8 mouse cellular contexts compared by ENCODE assay signal in genomic region chr13:24803196-24803595, GRCm38 (mm10). TPM values are rescaled to one million over a fixed set of nuclear protein-coding genes. Genes with fewer than 3 reads are reported as not detected.
A peak's percentile ranks its signal among the peaks of the same experiment; 100 is the strongest.
DNase-seq lines count a peak whose midpoint lies in the region; ATAC-seq and TF ChIP-seq lines count a peak whose summit lies in the region.

No protein-coding gene starts in this region.

- no peaks in the 10 kb centered on the region for H3K9me3 ChIP-seq in heart, embryonic 14.5 days (ENCODE audit: control insufficient read depth, low read length)
- no peaks in the 10 kb centered on the region for H3K9me3 ChIP-seq in ES-E14 (ENCODE audit: control insufficient read depth, insufficient read depth, low read depth, low read length)
- no peaks in the 10 kb centered on the region for H3K9me3 ChIP-seq in forebrain, postnatal 0 days (ENCODE audit: low read length)
- H3K9me3 ChIP-seq in liver, postnatal 0 days (ENCODE audit: low read length) = no peaks in the 10 kb centered on the region

- H3K4me3 ChIP-seq in heart, embryonic 14.5 days (ENCODE audit: control insufficient read depth in 1 of 2, insufficient read depth in 1 of 2, low read depth in 1 of 2, low read length in 2 of 2) = peak overlapping the region; percentile 88 to 99; a peak in 3 of 4 replicates
- H3K4me3 ChIP-seq in ES-E14 (ENCODE audit: insufficient read depth in 1 of 2, low read depth in 1 of 2, low read length in 2 of 2, poor library complexity in 1 of 2, severe bottlenecking in 1 of 2) = peak overlapping the region; percentile 81 to 98; a peak in 3 of 4 replicates
- peak overlapping the region; percentile 68 for H3K4me3 ChIP-seq in forebrain, postnatal 0 days (ENCODE audit: low read depth, low read length)
- peak overlapping the region; percentile 88 for H3K4me3 ChIP-seq in liver, postnatal 0 days (ENCODE audit: low read depth, low read length)

- no peak for TF ChIP-seq CTCF in forebrain, postnatal 0 days (IDR thresholded peaks at IDR 0.05; ENCODE audit: low read depth)
- TF ChIP-seq CTCF in liver, postnatal 0 days (IDR thresholded peaks at IDR 0.05; ENCODE audit: low read depth) = no peak

- no peak for ATAC-seq in heart, embryonic 14.5 days (ENCODE audit: insufficient number of reproducible peaks, insufficient read depth, low FRiP score, low read depth)
- ATAC-seq in forebrain, postnatal 0 days = no peak
- ATAC-seq in liver, postnatal 0 days = no peak

- 0 out of 4 replicates have a peak overlapping the region, but pooled peaks of 1 of the 2 experiments have one; percentile 9 for H3K27ac ChIP-seq in heart, embryonic 14.5 days (replicated peaks in 1 of 2; ENCODE audit: control insufficient read depth in 1 of 2, insufficient read depth in 1 of 2, low read depth in 2 of 2, low read length in 2 of 2)
- H3K27ac ChIP-seq in ES-E14 (ENCODE audit: insufficient read depth, low read depth, low read length, poor library complexity, severe bottlenecking) = no peak overlapping the region
- no peak overlapping the region for H3K27ac ChIP-seq in forebrain, postnatal 0 days (ENCODE audit: low read depth, low read length)
- H3K27ac ChIP-seq in liver, postnatal 0 days (ENCODE audit: low read depth) = 0 out of 2 replicates have a peak overlapping the region, but pooled peaks have one; percentile 19

- peak overlapping the region; percentile 99 for H3K9ac ChIP-seq in heart, embryonic 14.5 days (ENCODE audit: low read length)
- H3K9ac ChIP-seq in ES-E14 (ENCODE audit: insufficient read depth, low read depth, low read length, poor library complexity, severe bottlenecking) = no peak overlapping the region
- peak overlapping the region; percentile 87; the same call in 1 of the 2 replicates for H3K9ac ChIP-seq in forebrain, postnatal 0 days
- peak overlapping the region; percentile 97 for H3K9ac ChIP-seq in liver, postnatal 0 days (replicated peaks)

- H3K27me3 ChIP-seq in heart, embryonic 14.5 days (ENCODE audit: control insufficient read depth, insufficient read depth, low read length) = no peaks in the 10 kb centered on the region
- H3K27me3 ChIP-seq in forebrain, postnatal 0 days (ENCODE audit: insufficient read depth, low read length) = no peaks in the 10 kb centered on the region
- H3K27me3 ChIP-seq in liver, postnatal 0 days (ENCODE audit: insufficient read depth, low read length) = no peaks in the 10 kb centered on the region

- 17% methylated on average over 2 of the region's 2 CpGs for WGBS in heart, embryonic 14.5 days
- WGBS in forebrain, postnatal 0 days = 5% methylated on average over 2 of the region's 2 CpGs
- WGBS in liver, postnatal 0 days (ENCODE audit: insufficient replicate concordance) = 10% methylated on average over 2 of the region's 2 CpGs

- H3K4me1 ChIP-seq in heart, embryonic 14.5 days (ENCODE audit: control insufficient read depth in 2 of 2, insufficient read depth in 2 of 2, low read length in 2 of 2) = peaks cover 0 to 27% of the 10 kb centered on the region in 2 experiments; a peak in 3 of 4 replicates
- H3K4me1 ChIP-seq in ES-E14 (ENCODE audit: control insufficient read depth in 2 of 2, insufficient read depth in 2 of 2, low read length in 2 of 2, poor library complexity in 1 of 2) = peaks cover 4 to 8% of the 10 kb centered on the region in 2 experiments; a peak in 3 of 4 replicates
- peaks cover 13% of the 10 kb centered on the region for H3K4me1 ChIP-seq in forebrain, postnatal 0 days (ENCODE audit: insufficient read depth)
- H3K4me1 ChIP-seq in liver, postnatal 0 days (ENCODE audit: insufficient read depth) = peaks cover 18% of the 10 kb centered on the region

- no peak for DNase-seq in heart, adult 9 months (ENCODE audit: low spot score in 2 of 2)
- DNase-seq in ES-E14 (ENCODE audit: low read depth, low spot score) = no peak
- DNase-seq in forebrain, postnatal 0 days = no peak
- DNase-seq in liver, postnatal 0 days = no peak
- no peak for DNase-seq in frontal cortex, postnatal 10 days (ENCODE audit: low spot score in 2 of 2)
- no peak for DNase-seq in layer of hippocampus, postnatal 25 days (ENCODE audit: extremely low spot score in 1 of 2, low spot score in 1 of 2)
- DNase-seq in kidney, adult 8-10 months = no peak

- peak overlapping the region; percentile 91 for H3K4me2 ChIP-seq in heart, embryonic 14.5 days (ENCODE audit: low read length)
- H3K4me2 ChIP-seq in forebrain, postnatal 0 days (ENCODE audit: low read depth) = peak overlapping the region; percentile 68
- peak overlapping the region; percentile 87 for H3K4me2 ChIP-seq in liver, postnatal 0 days (ENCODE audit: low read depth, low read length)

- in situ Hi-C loops in ES-E14 (cut with MboI; ENCODE audit: low sequenced_read_pairs in 2 of 2, unreplicated experiment in 2 of 2) = no loop called here

- H3K36me3 ChIP-seq in heart, embryonic 14.5 days (ENCODE audit: control insufficient read depth, insufficient read depth, low read length) = peaks cover 37% of the 10 kb centered on the region
- peaks cover 10% of the 10 kb centered on the region for H3K36me3 ChIP-seq in ES-E14 (ENCODE audit: control insufficient read depth, insufficient read depth, low read length, poor library complexity, severe bottlenecking)
- H3K36me3 ChIP-seq in forebrain, postnatal 0 days (ENCODE audit: insufficient read depth) = peaks cover 13% of the 10 kb centered on the region; the same call in 1 of the 2 replicates
- peaks cover 32% of the 10 kb centered on the region for H3K36me3 ChIP-seq in liver, postnatal 0 days (replicated peaks; ENCODE audit: insufficient read depth, low read length)

- no peak for TF ChIP-seq EP300 in liver, postnatal 0 days (IDR thresholded peaks at IDR 0.05; ENCODE audit: low read depth)

TF ChIP-seq in ES-E14, 5 proteins besides CTCF, POLR2A, EP300 and RAD21:
- TF ChIP-seq ZNF384 (IDR thresholded peaks at IDR 0.05; ENCODE audit: low read depth, low read length) = no peak
- no peak for TF ChIP-seq CHD2 (IDR thresholded peaks at IDR 0.05; ENCODE audit: low read depth, low read length)
- TF ChIP-seq ZC3H11A (IDR thresholded peaks at IDR 0.05; ENCODE audit: borderline replicate concordance, low read depth, low read length) = no peak
- no peak for TF ChIP-seq MAFK (IDR thresholded peaks at IDR 0.05; ENCODE audit: insufficient read depth, low read depth, low read length)
- no peak for TF ChIP-seq HCFC1 (IDR thresholded peaks at IDR 0.05; ENCODE audit: borderline replicate concordance, insufficient read depth, low read length)

RNA-seq across cellular contexts. Expression of gene BC005537, which starts 1.7 kb away (rescaled TPM):
- 19.0 and 22.6 TPM in 2 replicates for polyA plus RNA-seq in heart, embryonic 14.5 days (2014; fragmentation: Nextera tagmentation; extraction: Ambion mirVana)
- total RNA-seq in ES-E14 (2012; rRNA removed) = 30.2 and 37.9 TPM in 2 replicates
- 64.2 and 68.4 TPM in 2 replicates for total RNA-seq in forebrain, postnatal 0 days (2014; rRNA removed)
- 16.1 and 16.9 TPM in 2 replicates for polyA plus RNA-seq in forebrain, postnatal 0 days (2015; fragmentation: Nextera tagmentation; extraction: Ambion mirVana)
- 10.4 and 10.6 TPM in 2 replicates for polyA plus RNA-seq in liver, postnatal 0 days (2015; fragmentation: Nextera tagmentation; extraction: Ambion mirVana)
- total RNA-seq in layer of hippocampus, postnatal 25 days (2021) = 100 to 1,000 TPM; 162 to 165 TPM

RNA-seq across cellular contexts. Expression of gene Acot13, which starts 28.1 kb away (rescaled TPM):
- 312 and 318 TPM in 2 replicates for polyA plus RNA-seq in heart, embryonic 14.5 days (2014; fragmentation: Nextera tagmentation; extraction: Ambion mirVana)
- 13.8 and 18.3 TPM in 2 replicates for total RNA-seq in ES-E14 (2012; rRNA removed)
- total RNA-seq in forebrain, postnatal 0 days (2014; rRNA removed) = 25.0 and 29.1 TPM in 2 replicates
- polyA plus RNA-seq in forebrain, postnatal 0 days (2015; fragmentation: Nextera tagmentation; extraction: Ambion mirVana) = 74.2 and 79.4 TPM in 2 replicates
- polyA plus RNA-seq in liver, postnatal 0 days (2015; fragmentation: Nextera tagmentation; extraction: Ambion mirVana) = 101 and 102 TPM in 2 replicates
- 100 to 1,000 TPM; 107 to 109 TPM for total RNA-seq in layer of hippocampus, postnatal 25 days (2021)

RNA-seq across cellular contexts. Expression of gene Tdp2, which starts 28.3 kb away (rescaled TPM):
- 31.4 and 32.0 TPM in 2 replicates for polyA plus RNA-seq in heart, embryonic 14.5 days (2014; fragmentation: Nextera tagmentation; extraction: Ambion mirVana)
- 45.7 and 52.7 TPM in 2 replicates for total RNA-seq in ES-E14 (2012; rRNA removed)
- 39.2 and 45.4 TPM in 2 replicates for total RNA-seq in forebrain, postnatal 0 days (2014; rRNA removed)
- 31.4 and 31.7 TPM in 2 replicates for polyA plus RNA-seq in forebrain, postnatal 0 days (2015; fragmentation: Nextera tagmentation; extraction: Ambion mirVana)
- polyA plus RNA-seq in liver, postnatal 0 days (2015; fragmentation: Nextera tagmentation; extraction: Ambion mirVana) = 18.3 and 18.4 TPM in 2 replicates
- total RNA-seq in layer of hippocampus, postnatal 25 days (2021) = 10 to 100 TPM; 20.3 to 24.6 TPM

RNA-seq across cellular contexts. Expression of gene Gmnn, which starts 41.5 kb away (rescaled TPM):
- polyA plus RNA-seq in heart, embryonic 14.5 days (2014; fragmentation: Nextera tagmentation; extraction: Ambion mirVana) = 108 and 112 TPM in 2 replicates
- total RNA-seq in ES-E14 (2012; rRNA removed) = 77.6 and 98.6 TPM in 2 replicates
- total RNA-seq in forebrain, postnatal 0 days (2014; rRNA removed) = 4.4 and 5.5 TPM in 2 replicates
- polyA plus RNA-seq in forebrain, postnatal 0 days (2015; fragmentation: Nextera tagmentation; extraction: Ambion mirVana) = 12.9 and 15.2 TPM in 2 replicates
- 69.1 and 71.9 TPM in 2 replicates for polyA plus RNA-seq in liver, postnatal 0 days (2015; fragmentation: Nextera tagmentation; extraction: Ambion mirVana)
- 1 to 10 TPM; 1.8 to 2.5 TPM for total RNA-seq in layer of hippocampus, postnatal 25 days (2021)

RNA-seq across cellular contexts. Expression of gene D130043K22Rik, which starts 41.7 kb away (rescaled TPM):
- polyA plus RNA-seq in heart, embryonic 14.5 days (2014; fragmentation: Nextera tagmentation; extraction: Ambion mirVana) = 0.04 and 0.15 TPM in 2 replicates
- 0.31 and 0.79 TPM in 2 replicates for total RNA-seq in ES-E14 (2012; rRNA removed)
- 10.2 and 13.1 TPM in 2 replicates for total RNA-seq in forebrain, postnatal 0 days (2014; rRNA removed)
- 3.0 and 5.6 TPM in 2 replicates for polyA plus RNA-seq in forebrain, postnatal 0 days (2015; fragmentation: Nextera tagmentation; extraction: Ambion mirVana)
- 0.31 and 0.48 TPM in 2 replicates for polyA plus RNA-seq in liver, postnatal 0 days (2015; fragmentation: Nextera tagmentation; extraction: Ambion mirVana)
- total RNA-seq in layer of hippocampus, postnatal 25 days (2021) = 10 to 100 TPM; 25.4 to 26.7 TPM
